Mouse (Mus musculus) heart, adult 2 months (tissue): ENCODE data around the gene Ptprn2. TPM values are rescaled to one million over a fixed set of nuclear protein-coding genes. Genes with fewer than 3 reads are reported as not detected.

Source experiments
- DNase-seq, 2 experiments: peaks; one replicate each; pipeline ENCODE4 v3.0.0; 2021
- H3K27ac ChIP-seq: fragments of 200-600 bp; 2 replicates; pipeline ENCODE4 v1.8.1; 2022
- H3K27me3 ChIP-seq: fragments of 200-500 bp; 2 replicates; pipeline ENCODE4 v1.6.1; 2012; ENCODE audit warnings: mild to moderate bottlenecking, low read length, inconsistent platforms, mixed read lengths; ENCODE audit not compliant: control insufficient read depth, insufficient read depth
- H3K36me3 ChIP-seq: fragments of 200-500 bp; 2 replicates; pipeline ENCODE4 v1.6.1; 2012; ENCODE audit warnings: low read length, inconsistent platforms; ENCODE audit not compliant: control insufficient read depth, insufficient read depth
- H3K4me1 ChIP-seq: fragments of 200-500 bp; 2 replicates; pipeline ENCODE4 v1.6.1; 2011; ENCODE audit warnings: low read length; ENCODE audit not compliant: control insufficient read depth, insufficient read depth
- H3K4me3 ChIP-seq: fragments of 200-600 bp; 2 replicates; pipeline ENCODE4 v1.8.1; 2022
- H3K79me2 ChIP-seq: fragments of 200-500 bp; replicated peaks from 2 replicates; pipeline ENCODE4 v1.6.1; 2012; ENCODE audit warnings: mild to moderate bottlenecking, inconsistent platforms, low read length, moderate library complexity, mixed read lengths; ENCODE audit not compliant: control insufficient read depth, insufficient read depth
- H3K9ac ChIP-seq: fragments of 200-500 bp; 2 replicates; pipeline ENCODE4 v1.6.1; 2012; ENCODE audit warnings: low read depth, mild to moderate bottlenecking, control low read depth, inconsistent platforms, low read length, mixed read lengths
- CTCF ChIP-seq: fragments of 200-600 bp; IDR thresholded peaks from 2 replicates; pipeline ENCODE4 v1.8.1; 2022; ENCODE audit warnings: antibody characterized with exemption, mild to moderate bottlenecking, moderate library complexity
- EP300 ChIP-seq: fragments of 200-500 bp; IDR thresholded peaks from 2 replicates; pipeline ENCODE4 v1.6.1; 2011; ENCODE audit warnings: low read depth, low read length, control low read depth; ENCODE audit not compliant: insufficient read depth
- POLR2A ChIP-seq: fragments of 200-500 bp; IDR thresholded peaks from 2 replicates; pipeline ENCODE4 v1.6.1; 2011; ENCODE audit warnings: mild to moderate bottlenecking, low read depth, low read length, control low read depth; ENCODE audit not compliant: insufficient read depth
- WGBS: fragments of 180-500 bp; shearing (Covaris S2); methylation state at CpG from one replicate; pipeline ENCODE4 v1.1.7; 2018; 5-methylcytosine and 5-hydroxymethylcytosine counted together
- intact Hi-C: fragments of 180-260 bp; cut with DNase I; formaldehyde crosslinking; loops from one replicate; pipeline ENCODE4 v1.15.1; 2025
- polyA plus RNA-seq: library from polyadenylated mRNA; depleted of rRNA; stranded (reverse); fragments of >200 nt; gene quantifications from 2 replicates; pipeline ENCODE4 v1.2.3, GENCODE M21; 2012
- total RNA-seq, 2 experiments: library from RNA; stranded (reverse); gene quantifications; 2 replicates each; pipeline ENCODE4 v1.2.3; 2021

Ptprn2 gene
- total and polyA plus RNA-seq, 3 experiments = 0.21 to 0.23 TPM; not detected in 1

GRCm38 (mm10) chr12:116927516-116927915, 442.0 kb downstream of the Ptprn2 start:
- H3K27ac ChIP-seq = no peak overlapping the region
- H3K4me1 ChIP-seq = no peaks in the 10 kb centered on the region
- WGBS = 74% methylated on average over 1 of the region's 1 CpGs

GRCm38 (mm10) chr12:116938158-116938854, 452.8 kb downstream of the Ptprn2 start:
- Histone ChIP-seq H3K9ac (no peak overlapping the region), H3K27ac (no peak overlapping the region), H3K36me3 (no peaks in the 10 kb centered on the region), H3K27me3 (no peaks in the 10 kb centered on the region), H3K4me3 (no peak overlapping the region), H3K79me2 (no peaks in the 10 kb centered on the region), H3K4me1 (no peaks in the 10 kb centered on the region)
- 66% methylated on average over 3 of the region's 3 CpGs for WGBS
- intact Hi-C loops = no loop called here
- TF ChIP-seq POLR2A (no peak), EP300 (no peak), CTCF (no peak)
- DNase-seq = no peak

More at GRCm38 (mm10) chr12:116927516-116927915, 442.0 kb downstream of the Ptprn2 start:
- H3K4me3 ChIP-seq = no peak overlapping the region
- DNase-seq = no peak
- no peaks in the 10 kb centered on the region for H3K79me2 ChIP-seq
- TF ChIP-seq EP300 = no peak
- no peak for TF ChIP-seq POLR2A
- TF ChIP-seq CTCF = no peak
- no peaks in the 10 kb centered on the region for H3K36me3 ChIP-seq
- H3K27me3 ChIP-seq = no peaks in the 10 kb centered on the region
- intact Hi-C loops = no loop called here
- no peak overlapping the region for H3K9ac ChIP-seq

GRCm38 (mm10) chr12:116943883-116944282, 458.4 kb downstream of the Ptprn2 start:
- Histone ChIP-seq H3K4me1 (no peaks in the 10 kb centered on the region), H3K79me2 (no peaks in the 10 kb centered on the region), H3K4me3 (no peak overlapping the region), H3K27ac (no peak overlapping the region), H3K36me3 (no peaks in the 10 kb centered on the region), H3K9ac (no peak overlapping the region), H3K27me3 (no peaks in the 10 kb centered on the region)
- WGBS = 83% methylated on average over 5 of the region's 5 CpGs
- DNase-seq = no peak
- intact Hi-C loops = no loop called here
- no peak for TF ChIP-seq CTCF
- no peak for TF ChIP-seq POLR2A
- TF ChIP-seq EP300 = no peak

GRCm38 (mm10) chr12:116948151-116948928, 462.8 kb downstream of the Ptprn2 start:
- intact Hi-C loops = no loop called here
- 70% methylated on average over 4 of the region's 4 CpGs for WGBS
- TF ChIP-seq POLR2A = no peak
- no peak for TF ChIP-seq EP300
- no peak for TF ChIP-seq CTCF
- Histone ChIP-seq H3K79me2 (no peaks in the 10 kb centered on the region), H3K27me3 (no peaks in the 10 kb centered on the region), H3K4me3 (no peak overlapping the region), H3K36me3 (no peaks in the 10 kb centered on the region), H3K27ac (no peak overlapping the region), H3K4me1 (no peaks in the 10 kb centered on the region), H3K9ac (no peak overlapping the region)
- DNase-seq = no peak

GRCm38 (mm10) chr12:116949726-116950125, 464.2 kb downstream of the Ptprn2 start:
- H3K79me2 ChIP-seq = no peaks in the 10 kb centered on the region
- no peaks in the 10 kb centered on the region for H3K36me3 ChIP-seq
- H3K4me3 ChIP-seq = no peak overlapping the region
- no peaks in the 10 kb centered on the region for H3K4me1 ChIP-seq
- no peak for TF ChIP-seq POLR2A
- TF ChIP-seq CTCF = no peak
- no peak for TF ChIP-seq EP300
- no peaks in the 10 kb centered on the region for H3K27me3 ChIP-seq
- WGBS = 67% methylated on average over 3 of the region's 3 CpGs
- intact Hi-C loops = no loop called here
- no peak for DNase-seq
- no peak overlapping the region for H3K27ac ChIP-seq
- H3K9ac ChIP-seq = no peak overlapping the region
